Mouse (Mus musculus) heart, postnatal 36 days (tissue): ENCODE measurements around the gene Fgf18. TPM values are rescaled to one million over a fixed set of nuclear protein-coding genes. Genes with fewer than 3 reads are reported as not detected.
A peak's percentile ranks its signal among the peaks of the same experiment; 100 is the strongest.

Source experiments
- DNase-seq, 2 experiments: peaks; one replicate each; pipeline ENCODE4 v3.0.0; 2021 to 2022
- intact Hi-C: fragments of 180-260 bp; cut with DNase I; formaldehyde crosslinking; loops from one replicate; pipeline ENCODE4 v1.15.1; 2025
- total RNA-seq, 2 experiments: library from RNA; stranded (reverse); gene quantifications; 2 replicates each; pipeline ENCODE4 v1.2.3; 2021

The Fgf18 gene
- total RNA-seq, 2 experiments from 2014 or later = 2.8 to 3.1 TPM

DNA sequence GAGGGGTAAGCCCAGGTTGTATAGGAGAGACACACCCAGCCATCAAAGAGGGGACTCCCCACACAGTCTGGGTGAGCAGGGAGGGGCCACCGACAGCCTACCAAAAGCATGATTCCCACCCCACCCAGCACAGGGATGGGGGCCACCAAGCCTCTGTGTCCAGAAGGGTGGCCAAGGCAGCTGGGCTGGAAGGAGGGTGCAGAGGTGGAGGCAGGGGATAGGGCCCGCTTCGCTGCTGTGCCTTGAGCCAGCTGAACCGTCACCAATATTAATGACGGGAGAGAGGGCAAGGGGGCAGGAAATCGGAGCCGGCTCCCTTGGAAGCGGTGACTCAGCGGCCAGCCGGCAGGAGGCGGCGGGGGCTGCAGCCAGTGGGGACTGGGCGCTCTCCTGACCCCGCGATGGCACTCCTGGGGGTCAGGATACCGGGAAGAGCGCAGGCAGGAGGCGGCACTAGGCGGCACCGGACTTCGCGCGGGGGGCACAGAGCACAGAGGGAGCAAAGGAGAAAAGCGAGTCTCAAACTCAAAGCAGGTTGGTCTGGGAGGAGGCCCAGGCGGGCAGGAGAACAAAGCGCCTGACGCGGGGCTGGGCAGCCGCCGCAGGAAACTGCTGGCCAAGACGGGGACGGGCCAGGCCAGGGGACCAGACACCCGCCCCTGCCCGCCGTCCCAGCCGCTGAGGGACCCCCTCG lies 24.5 kb downstream of the Fgf18 start:
- peak; percentile 16 to 33 for DNase-seq

DNA sequence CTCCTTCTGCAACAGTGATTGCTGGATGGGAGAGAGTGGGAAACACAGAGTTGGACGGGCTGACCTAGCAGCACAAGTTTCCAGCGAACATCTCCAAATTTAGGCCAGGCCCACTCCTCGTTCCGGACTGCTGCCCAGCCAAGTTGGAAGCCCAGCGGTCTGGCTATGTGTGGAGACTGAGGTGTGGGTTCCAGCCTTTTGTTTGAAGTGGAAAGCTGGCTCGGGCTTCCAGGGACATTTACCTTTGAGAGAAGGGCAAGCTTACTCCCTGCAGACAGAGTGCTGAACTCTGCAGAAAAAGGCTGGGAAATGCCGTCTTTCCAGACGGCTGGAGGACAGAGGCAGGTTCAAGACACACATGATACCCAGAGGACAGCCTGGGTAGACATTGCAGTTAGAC lies 27.6 kb downstream of the Fgf18 start:
- intact Hi-C loops = no loop called here
- DNase-seq = no peak

More for the DNA sequence above, 24.5 kb downstream of the Fgf18 start:
- intact Hi-C loops = no loop called here

DNA sequence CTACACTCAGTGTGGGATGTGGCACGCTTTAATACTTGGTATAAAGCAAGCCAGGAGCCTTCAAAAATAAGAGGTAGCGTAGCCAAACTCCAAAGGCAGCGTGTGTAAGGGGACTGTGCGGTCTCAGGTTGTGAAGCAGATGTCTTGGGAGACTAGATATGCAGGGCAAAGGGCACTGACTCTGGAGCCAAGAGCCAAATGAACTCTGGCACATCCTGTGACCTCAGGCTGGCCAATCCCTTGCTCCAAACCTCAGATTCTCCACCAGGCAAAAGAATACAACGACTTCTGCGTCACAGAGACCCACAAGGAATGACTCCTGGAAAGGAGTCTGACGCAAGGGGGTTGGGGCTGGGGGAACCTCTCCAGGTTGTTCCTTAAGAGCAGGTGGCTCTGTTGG lies 28.1 kb downstream of the Fgf18 start:
- intact Hi-C loops = no loop called here
- DNase-seq = no peak

DNA sequence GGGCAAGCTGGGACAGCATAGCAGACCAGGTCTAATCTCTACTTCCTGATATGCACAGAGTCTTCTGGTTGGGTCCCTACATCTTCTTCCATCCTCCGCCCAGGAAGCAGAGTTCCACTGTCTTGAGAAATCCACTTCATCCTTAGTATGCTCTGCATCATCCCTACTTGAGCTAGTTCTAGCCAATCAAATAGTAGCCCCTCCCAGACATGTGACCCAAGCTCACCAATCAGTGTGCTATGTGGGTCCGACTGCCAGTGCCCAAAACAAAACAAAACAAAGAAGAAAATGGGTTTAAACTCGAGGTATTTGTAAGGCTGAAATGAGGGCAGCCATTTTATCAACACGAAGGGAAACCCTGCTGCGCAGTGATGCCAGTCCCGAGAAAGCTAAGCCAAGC lies 28.7 kb downstream of the Fgf18 start:
- DNase-seq = no peak
- intact Hi-C loops = no loop called here

DNA sequence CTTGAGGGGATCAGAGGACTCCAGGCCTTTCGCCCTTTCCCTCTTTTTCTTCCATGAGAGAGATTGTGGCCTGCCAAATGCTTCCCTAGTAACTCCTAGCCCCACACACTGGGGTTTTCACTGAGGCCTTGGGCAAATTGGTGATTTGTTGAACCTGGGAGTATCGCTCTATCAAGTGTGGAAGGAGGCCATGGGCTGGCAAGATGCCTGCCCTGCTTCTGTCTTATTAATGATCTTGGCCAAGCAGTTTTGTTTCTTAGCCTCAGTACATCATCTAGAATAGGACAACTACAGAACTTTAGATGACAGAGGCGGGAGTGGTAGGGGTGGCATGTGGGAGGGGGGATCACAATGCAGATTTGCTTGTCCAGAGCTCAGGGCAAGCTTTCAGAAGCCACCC lies 31.4 kb downstream of the Fgf18 start:
- intact Hi-C loops = no loop called here

DNA sequence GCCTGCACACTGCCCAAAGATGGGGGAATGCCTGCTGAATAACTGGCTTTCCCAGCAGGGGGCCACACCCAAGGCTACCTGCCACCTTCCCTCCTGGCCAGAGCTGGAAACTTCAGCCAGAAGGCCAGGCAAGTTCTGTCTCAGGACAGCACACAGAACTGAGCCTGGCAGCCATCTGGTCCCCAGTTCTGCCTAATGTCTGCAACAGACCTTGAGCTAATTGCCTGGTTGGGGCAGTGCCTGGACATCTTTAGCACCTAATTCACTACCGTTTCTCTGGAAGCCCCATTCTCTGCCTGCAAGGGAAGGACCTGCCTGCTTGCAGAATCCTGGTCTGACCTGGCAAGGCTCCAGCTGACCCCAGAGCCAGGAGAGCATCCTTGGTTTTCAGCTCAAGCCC lies 34.8 kb downstream of the Fgf18 start:
- intact Hi-C loops = no loop called here
- no peak for DNase-seq

More for the DNA sequence above, 31.4 kb downstream of the Fgf18 start:
- DNase-seq = no peak

DNA sequence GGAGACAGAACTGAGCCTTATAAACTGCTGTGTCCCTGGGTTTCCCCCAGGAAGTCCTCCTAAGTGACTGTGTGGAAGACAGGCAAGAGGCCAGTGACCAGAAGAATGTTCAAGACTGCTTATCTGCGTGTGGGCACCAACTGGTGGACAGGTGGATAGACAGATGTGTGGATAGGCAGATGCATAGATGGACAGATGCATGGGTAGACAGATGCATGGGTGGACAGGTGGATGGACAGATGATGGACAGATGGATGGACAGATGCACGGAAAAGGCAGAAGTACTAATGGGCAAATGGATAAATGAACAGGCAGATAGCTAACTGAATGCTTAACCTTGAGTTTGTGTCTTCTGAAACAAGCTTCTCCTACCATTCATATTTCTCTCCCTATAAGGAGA lies 37.1 kb downstream of the Fgf18 start:
- intact Hi-C loops = no loop called here
- DNase-seq = no peak

DNA sequence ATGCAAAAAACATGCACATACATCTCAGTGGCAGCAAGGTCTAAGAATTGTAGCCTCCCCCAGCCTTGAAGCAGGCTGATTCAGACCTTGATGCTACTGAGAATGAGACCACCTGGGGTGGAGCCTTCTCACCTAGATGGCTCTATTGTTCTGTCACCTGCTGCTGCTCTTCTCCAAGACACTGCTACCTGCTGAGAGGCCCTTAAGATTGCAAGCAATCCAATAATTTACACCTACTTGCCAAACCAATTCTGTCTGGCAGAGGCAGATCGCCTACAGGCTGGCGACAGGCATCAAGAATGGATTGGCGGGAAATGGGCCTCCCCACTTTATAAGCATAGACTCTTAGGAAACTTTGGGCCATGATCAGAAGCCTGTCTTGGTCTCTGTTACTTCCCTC lies 39.7 kb downstream of the Fgf18 start:
- intact Hi-C loops = no loop called here
- no peak for DNase-seq

DNA sequence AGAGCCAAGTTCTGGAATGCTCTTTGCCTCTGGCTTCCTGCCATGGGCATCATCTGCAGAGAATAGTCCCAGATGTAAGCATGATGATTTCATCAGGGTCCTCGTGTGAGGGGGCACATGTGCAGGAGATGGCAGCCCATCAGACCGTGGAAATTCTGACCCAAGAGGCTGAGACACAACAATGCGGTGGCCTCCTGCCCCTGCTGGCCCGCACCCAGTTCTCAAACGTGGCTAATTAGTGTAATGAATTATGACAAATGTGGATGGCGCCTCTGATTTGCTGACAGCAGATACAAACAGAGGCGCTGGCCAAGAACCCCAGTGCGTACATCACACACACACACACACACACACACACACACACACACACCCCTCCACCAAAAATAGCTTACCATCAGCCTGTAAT lies 42.3 kb downstream of the Fgf18 start:
- intact Hi-C loops = loop anchor here (5.0 kb wide), 1 partner anchor 113 kb away; no protein-coding TSS in a partner anchor
- DNase-seq = no peak

DNA sequence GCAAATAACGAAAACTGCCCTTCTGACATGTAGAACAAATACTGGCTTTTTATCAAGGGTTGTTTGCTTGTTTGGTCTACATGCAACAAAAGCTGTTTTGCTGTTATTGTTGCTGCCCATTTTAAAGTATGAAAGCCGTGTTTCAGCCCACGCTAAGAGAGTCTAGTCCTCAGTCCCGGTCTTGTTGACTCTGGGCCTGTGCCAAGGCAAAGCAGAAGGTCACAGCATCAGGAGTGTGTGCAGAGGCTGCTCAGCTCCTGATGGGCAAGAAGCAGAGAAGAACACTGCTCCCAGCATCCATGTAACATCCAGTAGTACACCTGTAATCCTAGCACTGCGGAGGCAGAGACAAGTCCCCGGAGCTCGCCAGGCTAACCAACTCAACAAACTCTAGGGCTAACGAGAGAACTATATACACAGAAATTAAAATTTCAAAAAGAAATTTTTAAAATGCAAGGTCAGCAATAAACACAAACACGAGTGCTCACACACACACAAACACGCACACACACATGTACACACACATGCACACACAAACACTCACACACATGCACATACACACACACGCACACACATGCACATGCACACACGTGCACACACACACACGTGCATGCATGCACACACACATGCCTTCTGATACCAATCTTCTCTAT lies 43.8 kb downstream of the Fgf18 start:
- no peak for DNase-seq
- intact Hi-C loops = loop anchor here (5.0 kb wide), 1 partner anchor 111 kb away; no protein-coding TSS in a partner anchor

DNA sequence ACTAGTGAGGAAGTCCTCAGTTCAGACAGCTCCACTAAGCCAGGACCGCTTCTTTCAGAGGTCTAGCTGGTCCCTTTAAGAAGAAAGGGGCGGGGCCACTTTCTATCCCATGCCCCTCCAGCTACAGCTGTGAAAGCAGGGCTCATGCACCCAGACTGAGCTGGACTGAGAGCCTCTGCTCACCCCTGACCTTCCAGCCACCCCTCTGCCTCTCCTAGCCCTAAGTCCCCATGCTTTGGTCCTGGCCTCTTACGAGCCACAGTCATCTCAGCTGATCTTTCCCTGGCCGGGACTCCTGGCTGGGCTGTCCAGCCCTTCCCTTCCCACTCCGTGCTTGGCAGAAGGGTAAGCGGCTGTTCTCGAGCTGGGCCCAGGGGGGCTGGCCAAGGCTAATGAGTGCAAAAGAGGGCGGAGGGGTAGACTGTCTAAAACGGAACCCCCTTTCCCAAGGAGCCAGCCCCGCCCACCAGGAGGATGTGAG lies 47.1 kb downstream of the Fgf18 start:
- DNase-seq = peak; percentile 52 to 61
- intact Hi-C loops = loop anchor here (5.0 kb wide), 1 partner anchor 108 kb away; no protein-coding TSS in a partner anchor

DNA sequence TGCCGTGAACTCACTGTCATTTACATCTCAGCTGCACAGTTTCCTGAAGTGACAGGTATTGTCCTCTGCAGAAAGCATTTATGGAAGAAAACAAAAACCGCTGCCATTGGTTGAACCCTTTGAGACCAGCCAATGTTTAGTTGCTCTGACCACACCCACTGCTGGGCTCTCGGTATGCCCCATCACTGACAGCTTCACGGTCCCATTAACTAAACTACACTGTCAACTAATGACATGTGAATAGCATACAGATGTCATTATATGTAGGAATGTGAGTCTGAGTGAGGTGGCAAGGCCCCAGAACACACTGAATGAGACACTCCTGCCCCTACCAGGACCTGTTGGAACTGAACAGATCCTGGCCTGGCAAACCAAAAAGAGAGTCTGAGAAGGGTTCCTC lies 47.8 kb downstream of the Fgf18 start:
- intact Hi-C loops = loop anchor here (5.0 to 10.0 kb wide), 5 partner anchors 48 to 382 kb away; partner anchors contain the start of gene Fgf18
- no peak for DNase-seq

DNA sequence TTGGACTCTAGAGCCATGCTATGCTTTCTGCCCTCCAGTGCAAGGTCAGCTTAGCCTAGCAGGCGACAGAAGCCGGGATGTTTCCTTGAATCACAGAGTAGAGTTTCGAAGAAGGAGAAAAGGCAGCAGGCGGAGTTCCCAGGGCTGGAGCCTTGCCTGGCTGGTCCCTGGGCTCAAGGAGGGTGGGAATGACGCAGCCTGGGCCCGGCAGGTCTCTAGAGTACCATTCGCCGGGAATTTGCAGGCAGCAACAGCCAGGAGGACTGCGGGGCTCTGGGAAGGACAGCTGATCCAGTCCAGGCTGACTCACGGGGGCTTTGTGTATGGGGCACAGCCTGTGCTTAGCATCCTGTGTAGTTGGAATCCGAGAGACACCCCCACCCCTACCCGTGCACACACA lies 48.8 kb downstream of the Fgf18 start:
- DNase-seq = peak; percentile 68 to 70
- intact Hi-C loops = loop anchor here (5.0 to 10.0 kb wide), 5 partner anchors 49 to 381 kb away; partner anchors contain the start of gene Fgf18

DNA sequence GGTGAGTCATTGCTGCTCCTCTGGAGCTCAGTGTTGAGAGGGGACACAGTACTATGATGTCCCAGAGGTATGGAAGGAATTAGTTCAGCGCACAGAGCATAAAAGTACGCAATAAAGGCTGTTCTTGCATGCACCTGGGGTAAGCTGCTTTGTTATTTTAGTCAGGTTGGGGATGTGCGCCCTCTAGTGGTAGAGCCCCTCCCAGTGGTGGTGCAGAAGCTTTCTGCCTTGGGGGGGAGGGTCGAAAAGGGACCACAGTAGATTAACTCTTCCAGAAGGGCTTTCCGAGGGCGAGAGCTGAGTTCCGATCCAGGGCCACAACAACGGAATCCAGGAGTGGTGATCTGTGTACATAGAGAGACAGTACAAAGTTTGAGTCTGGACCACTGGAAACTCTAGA lies 49.3 kb downstream of the Fgf18 start:
- intact Hi-C loops = loop anchor here (5.0 to 10.0 kb wide), 5 partner anchors 49 to 381 kb away; partner anchors contain the start of gene Fgf18
- DNase-seq = peak; percentile 56 to 58

DNA sequence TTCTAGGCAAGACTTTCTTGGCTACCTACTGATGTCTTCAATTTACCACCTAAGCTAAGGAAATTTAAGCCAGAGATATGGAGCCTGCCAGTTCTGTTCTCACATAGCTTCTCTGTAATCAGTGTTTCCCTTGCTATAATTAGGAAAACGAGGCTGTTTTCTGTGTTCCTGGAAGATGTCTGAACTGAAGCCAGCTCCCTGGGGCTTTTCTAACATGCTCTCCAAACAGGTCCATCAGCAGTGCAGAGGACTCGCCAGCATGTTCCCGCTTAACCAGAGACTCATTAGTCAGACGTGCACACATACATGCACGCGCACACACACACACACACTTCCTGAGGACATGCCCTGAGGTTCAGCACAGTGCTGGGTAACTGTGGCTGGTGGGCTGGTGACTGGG lies 57.3 kb downstream of the Fgf18 start:
- intact Hi-C loops = loop anchor here (1.0 to 10.0 kb wide), 2 partner anchors 41 to 135 kb away; no protein-coding TSS in a partner anchor
- DNase-seq = no peak

DNA sequence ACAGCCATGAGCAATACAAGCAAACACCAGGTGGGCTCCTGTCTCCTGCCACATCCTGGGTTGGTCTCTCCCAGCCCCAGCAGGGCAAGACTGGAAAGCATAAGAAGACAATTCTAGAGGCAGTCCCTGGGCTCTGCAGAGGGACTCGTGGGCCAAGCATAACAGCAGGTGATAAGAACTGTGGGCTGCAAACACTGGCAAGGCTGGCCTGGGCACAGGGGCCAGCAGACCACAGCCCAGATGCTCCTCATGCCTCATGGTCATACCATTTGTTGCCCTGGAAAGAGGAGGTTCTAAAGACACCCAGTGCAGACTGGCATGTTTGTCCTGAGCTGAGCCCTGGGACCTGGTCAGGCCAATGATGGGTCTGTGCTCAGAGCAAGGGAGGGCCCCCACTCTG lies 59.0 kb downstream of the Fgf18 start:
- intact Hi-C loops = no loop called here
- no peak for DNase-seq

DNA sequence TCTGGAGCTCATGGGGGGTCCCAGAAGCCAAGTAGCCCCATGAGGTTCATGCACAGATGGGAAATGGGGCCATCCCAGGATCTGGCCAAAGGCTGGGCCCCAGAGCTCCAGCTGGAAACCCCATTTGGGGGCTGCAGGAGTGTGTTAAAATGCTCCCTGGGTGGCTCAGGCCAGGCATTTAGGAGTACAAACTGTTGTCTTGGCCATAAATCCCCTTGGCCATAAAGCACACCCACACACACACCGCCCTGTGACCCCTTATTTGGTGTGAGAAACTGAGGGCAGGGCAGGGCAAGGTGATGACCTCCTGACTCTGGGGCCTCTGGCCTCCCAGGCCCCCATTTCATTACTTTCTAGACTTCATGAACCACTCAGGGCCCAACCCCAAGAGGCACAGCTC lies 61.2 kb downstream of the Fgf18 start:
- intact Hi-C loops = no loop called here
- no peak for DNase-seq

DNA sequence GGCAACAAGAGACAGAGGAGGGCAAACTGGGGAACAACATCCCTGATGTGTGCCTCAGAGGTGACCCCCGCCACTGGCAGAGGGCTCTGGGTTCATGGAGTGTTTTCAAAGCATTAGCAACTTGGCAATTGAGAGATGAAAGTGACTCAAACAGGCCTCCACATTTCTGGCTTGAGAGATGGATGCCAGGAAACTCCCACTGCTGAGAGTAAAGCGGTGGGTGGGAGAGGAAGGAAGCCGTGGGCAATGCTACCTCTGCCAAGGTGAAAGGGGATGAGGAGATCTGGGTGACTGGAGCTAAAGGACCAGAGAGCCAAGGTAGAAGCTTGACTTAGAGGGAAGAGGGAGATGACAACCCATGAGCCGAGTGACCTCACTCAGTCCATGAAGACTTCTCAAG lies 61.7 kb downstream of the Fgf18 start:
- DNase-seq = no peak
- intact Hi-C loops = no loop called here

DNA sequence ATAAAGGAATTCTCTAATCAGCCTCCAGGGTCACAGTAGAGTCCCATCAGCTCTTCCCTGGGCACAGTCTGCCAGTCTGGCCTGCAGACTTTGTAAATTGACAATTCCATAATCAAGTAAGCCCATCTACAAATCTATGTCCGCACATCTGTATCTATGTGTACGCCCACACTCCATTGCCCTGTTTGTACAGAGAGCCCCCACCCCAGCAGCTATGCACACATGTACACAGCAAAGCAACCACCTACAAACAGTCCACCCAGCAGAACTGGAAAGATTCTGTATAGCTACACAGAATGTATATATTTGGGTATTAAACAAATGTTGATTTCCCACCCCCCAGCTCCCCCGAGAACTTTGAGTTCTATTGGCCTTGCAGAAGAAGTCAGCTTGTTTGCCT lies 62.1 kb downstream of the Fgf18 start:
- no peak for DNase-seq
- intact Hi-C loops = no loop called here

DNA sequence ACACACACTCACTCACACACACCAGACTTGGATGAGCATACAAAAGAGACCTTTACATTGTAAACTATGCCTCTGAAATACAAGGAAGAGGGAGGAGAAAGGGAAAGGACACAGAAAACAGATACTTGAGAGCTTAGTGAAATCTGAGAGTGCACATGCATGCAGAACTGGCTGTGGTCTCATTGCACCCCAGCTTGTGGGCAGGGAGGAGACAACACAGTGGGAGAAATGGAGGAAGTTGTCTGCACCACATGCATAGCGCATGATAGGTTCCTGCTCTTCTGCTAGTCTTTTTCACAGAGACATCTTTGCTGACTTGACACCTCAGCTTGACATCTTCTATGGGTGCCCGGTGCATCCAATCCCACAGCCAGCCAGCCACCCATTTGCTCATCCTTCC lies 63.2 kb downstream of the Fgf18 start:
- intact Hi-C loops = no loop called here
- DNase-seq = no peak

DNA sequence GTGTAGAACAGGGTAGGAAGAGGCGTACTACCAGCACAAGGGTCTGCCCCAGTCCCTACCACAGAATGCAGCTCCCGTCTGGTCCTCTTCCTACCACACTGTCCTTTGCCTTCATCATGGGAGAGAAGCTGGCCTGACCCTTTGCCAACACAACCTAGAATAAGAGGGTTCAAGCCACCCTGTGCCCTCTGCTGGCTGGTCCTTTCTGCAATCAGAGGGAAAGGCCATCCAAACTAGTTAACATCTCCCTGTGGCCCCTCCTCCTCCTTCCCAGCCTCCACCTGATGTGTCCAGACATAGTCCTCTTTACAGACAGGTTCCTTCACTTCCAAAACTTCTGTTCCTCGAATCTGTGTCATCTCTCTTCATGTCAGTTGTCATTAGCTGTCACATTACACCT lies 66.0 kb downstream of the Fgf18 start:
- intact Hi-C loops = no loop called here
- DNase-seq = no peak
